Mouse (Mus musculus) adrenal gland, adult (tissue): ENCODE data around the gene Pde11a.
A peak's percentile ranks its signal among the peaks of the same experiment; 100 is the strongest.

Experiments used
- DNase-seq, 2 experiments: peaks; one replicate each; pipeline ENCODE4 v3.0.0; 2022 to 2023; ENCODE audit warnings: low spot score in 1 of 2; ENCODE audit not compliant: inconsistent age in 2 of 2

The Pde11a gene

DNA sequence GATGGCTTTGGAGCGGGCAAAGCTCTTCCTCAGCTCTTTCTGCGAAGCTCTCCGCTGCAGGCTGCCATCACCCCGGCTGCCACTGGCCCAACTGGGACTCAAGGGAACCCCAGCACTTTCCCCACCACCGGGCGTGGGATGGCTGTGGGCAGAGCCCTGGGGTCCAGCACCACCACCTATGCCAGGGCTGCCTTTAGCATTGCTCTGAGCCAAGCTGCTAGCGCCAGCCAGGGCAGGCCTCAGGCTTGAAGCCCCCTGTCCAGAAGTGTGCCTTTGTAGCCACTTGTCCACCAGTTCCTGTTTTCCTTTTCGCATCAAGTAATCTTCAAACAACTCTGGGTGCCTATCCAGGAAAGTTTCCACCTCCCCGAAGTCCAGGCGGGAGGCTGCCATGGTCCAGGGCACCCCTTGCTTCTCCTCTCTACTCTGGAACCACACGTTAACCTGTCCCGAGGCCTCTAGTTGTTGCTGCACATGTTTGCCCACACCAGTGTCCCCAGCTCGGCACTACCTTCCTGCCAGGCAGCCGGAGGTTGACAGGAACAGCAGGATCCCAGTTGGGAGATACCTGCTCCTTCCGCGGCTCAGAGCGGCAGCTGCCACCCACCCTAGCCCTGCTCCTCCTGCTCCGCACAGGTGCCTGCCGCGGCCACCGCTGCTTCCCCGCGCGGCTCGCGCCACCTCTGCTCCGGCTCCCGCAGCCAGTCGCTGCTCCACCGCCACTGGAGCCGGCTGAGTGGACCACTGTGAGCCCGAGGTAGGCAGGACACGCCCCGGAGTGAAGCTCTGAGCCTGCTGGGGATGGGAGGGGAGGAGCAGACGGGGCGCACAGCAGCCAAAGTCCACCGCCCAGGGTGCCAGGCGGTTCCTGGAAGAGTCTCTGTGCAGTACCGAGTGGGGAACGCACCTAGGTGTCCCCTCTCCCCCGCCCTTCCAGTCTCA lies at the start of gene Pde11a:
Pde11a (minus strand) TSS at position 560 of the 942 bp plus-strand sequence.
- DNase-seq: peak; percentile 14 to 54

DNA sequence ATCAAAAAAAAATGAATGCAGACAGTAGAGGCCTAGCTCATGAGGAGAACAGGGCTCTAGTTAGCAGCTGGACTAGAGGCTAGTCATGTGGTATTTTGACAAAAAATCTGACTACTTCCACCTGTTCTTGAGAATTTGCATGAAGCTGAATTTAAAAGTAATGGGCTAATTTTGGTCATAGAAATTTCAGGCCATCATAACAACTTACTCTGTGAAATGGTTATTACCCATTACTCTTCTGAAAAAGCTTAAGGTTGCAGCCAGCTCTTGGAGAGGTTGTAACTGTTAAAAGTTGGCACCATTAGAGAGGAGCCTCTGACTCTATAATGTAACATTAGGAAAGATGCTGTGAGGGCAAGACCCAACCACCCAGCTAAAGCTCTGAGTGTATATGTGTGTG lies 48.0 kb upstream of the Pde11a start:
- DNase-seq: no peak

DNA sequence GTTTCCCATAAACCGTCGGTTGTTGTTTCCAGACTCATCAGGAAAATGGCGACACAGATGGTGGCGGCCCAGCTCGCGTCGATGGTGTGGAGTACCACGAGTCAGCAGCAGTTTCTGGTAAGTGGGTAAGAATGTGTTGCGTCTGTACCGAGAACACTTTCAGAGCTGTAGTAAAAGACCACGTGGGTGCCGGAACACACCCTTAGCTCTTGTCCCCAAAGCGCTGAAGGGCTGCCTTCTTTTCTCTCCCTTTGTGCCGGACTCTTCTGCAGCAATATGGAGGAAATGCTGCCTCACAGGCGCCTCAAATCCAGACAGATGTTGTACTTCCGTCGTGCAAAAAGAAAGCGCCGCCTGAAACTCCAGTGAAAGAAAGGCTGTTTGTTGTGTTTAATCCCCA lies 40.1 kb upstream of the Pde11a start:
- DNase-seq: no peak

DNA sequence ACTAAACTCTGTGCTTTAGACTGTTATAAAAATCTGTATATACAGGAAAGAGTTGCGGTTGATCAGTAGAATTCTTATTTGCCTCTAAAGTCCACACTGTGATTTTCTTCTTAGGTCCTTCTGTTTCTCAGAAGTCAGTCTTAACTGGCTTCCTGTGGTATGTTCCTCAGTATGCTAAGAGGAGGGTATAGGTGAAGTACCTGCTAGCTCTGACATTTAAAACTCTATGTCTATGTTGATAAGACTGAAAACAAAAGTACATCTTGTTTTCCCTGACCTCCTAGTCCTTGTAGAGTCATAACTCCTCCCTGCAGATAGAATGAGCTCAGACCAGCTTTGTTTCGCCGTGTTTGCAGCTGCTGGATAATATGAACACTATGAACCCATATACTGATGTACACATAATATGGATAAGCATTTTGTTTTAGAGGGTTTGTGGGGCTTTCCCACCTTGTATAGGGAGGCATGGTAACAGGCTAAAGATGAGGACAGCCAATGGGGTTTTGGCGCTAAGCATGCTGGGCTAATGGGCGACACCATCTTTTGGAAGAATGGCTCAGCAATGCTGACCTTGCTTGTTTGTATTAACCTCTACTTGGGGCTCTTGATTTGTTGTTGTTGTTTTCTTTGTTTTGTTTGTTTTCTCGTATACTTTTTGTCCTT lies 36.1 kb upstream of the Pde11a start:
- no peak for DNase-seq

DNA sequence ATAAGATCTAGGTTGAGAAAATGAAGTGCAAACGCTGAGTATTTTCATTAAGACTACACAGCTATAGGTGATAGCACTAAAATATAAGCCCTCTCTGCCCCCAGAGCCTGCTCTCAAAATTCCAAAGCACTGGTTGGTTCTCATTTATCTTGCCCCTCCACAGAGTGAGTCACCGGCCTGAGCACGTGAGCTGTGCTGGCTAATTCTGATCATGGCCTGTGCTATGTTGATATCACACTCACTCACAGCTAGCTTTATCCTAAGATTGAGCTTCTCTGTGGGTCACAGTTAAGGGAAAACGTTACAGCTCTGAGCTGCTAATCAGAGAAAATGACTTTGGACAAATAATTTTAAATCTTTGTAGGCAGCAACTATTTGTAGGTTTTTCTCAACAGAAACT lies 33.7 kb upstream of the Pde11a start:
- peak; percentile 52 to 75 for DNase-seq

DNA sequence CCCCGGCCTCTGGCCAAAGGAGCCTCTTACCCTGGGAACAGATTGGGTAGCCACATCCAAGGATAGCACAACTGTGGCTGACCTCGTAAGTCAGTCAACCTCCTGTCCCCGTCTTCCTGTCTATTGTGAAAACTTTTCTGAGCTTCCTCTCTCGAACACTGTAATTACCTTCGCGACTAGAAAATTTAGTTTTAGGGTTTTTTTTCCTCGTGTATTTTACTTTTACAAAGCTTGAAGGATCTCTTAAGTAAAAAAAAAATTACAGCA lies 32.0 kb upstream of the Pde11a start:
- no peak for DNase-seq

DNA sequence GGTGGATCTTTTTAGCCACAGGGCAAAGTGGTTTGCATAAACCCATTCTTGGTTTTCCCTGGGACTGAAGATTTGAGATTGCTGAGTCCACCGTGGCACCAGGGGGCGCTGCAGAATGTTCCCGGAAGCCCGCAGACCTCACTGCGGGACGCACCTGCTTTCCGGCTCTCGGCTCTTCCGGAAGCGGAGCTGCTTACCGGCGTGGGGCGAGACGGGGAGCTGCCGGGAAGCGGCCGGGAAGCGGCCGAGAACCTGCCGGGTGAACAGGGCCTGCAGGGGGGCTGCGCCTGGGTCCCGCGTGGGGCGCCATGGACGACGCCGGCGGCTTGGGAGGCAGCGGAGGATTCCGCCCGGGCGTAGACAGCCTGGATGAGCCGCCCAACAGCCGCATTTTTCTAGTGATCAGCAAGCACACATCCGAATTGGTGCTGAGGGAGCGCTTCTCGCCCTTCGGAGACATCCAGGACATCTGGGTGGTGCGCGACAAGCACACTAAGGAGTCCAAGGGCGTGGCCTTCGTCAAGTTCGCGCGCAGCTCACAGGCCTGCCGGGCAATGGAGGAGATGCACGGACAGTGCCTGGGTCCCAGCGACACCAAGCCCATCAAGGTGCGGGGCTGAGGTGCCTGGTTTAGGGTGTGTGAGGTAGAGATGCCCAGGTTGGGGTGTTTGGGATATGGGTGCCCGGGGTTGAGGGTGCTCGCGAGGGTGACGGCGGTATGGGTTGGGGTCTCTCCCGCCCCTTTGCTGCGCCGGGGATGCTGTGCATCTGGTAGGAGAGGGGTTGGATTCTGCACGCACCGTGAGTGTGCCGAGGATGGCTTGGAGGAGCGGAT lies 31.5 kb upstream of the Pde11a start, which contains the start of gene Rbm45:
Rbm45 (plus strand) TSS at position 164 of the 835 bp plus-strand sequence.
- peak; percentile 86 to 96 for DNase-seq

DNA sequence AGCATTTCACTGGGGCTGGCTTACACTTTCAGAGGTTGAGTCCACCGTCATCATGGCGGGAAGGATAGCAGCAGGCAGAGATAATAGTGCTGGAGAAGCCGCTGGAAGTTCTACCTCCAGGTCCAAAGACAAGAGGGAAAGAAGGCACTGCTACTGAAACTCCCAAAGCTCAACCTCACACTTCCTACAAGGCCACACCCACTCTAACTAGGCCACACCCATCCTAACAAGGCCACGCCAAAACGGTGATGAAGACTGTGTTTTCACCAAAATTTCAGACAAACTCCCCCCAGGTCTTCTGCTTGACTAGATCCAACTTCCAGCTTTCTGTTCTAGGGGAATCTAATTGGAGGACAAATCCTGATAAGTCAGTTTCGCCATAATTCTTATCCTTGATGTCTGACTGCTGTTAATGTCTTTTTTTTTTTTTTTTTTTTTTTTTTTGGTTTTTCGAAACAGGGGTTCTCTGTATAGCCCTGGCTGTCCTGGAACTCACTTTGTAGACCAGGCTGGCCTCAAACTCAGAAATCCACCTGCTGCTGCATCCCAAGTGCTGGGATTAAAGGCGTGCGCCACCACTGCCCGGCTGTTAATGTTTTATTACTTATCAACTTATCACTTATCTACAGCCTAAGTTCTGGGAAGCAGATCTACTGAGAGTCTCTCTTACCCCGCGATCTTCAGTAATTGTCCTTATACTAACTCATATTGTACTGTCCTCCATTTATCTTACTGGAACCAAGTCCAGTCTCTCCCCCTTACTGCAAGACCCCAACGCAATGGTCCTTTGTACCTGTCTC lies 30.5 kb upstream of the Pde11a start:
- no peak for DNase-seq

DNA sequence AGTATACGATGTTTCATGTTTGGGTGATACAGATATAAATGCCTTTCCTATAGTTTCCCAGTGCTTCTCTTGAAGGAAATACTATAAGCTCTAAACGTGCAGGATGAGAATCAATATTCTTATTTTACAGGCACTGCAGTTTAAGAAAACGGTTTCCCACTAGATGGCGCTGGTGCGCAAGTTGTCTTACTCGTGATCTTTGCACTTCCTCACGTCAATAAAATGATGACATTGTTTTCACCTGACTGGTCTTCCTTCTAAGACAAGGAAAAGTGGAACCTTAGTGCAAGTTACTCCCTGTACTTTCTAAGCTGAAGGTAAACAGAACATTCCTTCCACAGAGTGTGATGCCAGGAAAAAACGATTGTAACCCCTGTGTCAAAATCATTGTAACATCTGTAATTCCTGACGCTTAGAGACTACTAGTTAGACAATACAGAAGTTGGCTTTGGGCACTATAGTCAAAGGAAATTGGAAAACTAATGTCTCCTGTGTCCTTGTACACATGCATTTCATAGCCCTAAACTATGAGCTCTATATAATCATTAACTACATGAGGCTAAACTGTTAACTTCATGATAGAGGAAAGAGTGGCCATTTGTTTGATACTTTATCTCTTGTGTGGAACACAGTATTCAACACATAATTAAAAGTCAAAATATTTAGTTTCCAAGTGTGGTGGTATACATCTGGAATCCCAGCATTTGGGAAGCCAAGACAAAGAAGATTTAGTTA lies 28.8 kb upstream of the Pde11a start:
- peak; percentile 73 to 91 for DNase-seq

DNA sequence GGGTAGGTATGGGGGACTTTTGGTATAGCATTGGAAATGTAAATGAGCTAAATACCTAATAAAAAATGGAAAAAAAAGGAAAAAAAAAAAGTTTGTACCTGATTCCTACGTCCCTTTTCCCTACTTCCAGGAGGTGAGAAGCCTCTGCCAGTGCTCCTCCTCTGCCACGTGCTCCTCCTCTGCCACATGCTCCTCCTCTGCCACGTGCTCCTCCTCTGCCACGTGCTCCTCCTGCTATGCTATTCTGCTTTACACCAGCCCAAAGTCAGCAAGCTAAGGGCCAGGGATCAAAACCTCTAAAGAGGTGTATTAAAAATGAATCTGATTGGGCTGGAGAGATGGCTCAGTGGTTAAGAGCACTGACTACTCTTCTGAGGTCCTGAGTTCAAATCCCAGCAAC lies 27.2 kb upstream of the Pde11a start:
- no peak for DNase-seq

DNA sequence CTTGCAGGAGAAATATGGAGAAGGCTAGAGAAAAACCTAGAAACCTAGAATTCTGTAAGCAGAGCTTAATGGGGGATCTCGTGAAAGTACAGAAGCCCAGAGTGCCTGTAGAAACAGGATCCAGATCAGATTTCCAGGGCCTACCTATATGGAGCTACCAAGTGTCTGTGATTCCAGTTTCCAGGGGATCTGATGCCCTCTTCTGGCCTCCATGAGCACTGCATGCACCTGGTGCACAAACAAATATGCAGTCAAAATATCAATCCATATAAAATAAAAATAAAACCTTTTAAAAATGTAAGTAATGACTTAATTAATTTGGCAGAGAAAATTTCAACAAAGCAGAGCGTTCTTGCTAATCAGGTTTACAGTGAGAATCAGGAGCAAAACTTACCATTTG lies 23.5 kb upstream of the Pde11a start:
- no peak for DNase-seq

DNA sequence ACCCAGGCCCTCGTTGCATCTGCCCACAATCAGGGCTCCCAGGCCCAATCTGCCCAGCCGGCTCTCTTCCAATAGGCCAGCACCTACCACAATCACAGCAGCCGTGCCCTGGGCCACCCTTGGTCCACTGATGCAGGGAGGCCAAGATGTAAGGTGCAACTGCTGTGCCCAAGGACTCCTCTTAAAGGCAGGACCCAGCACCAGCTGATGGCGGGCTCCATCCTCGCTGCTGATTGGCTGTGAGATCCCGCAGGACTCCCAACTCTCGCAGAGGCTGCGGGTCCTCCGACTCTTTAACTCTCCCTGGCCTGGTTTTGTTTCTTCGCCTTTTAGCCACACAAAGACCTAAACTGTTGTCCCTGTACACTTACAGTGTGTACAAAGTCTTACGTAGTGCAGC lies 21.7 kb upstream of the Pde11a start, which contains the start of gene Cyct:
Cyct (minus strand) TSS at position 225 of the 400 bp plus-strand sequence.
- DNase-seq: no peak

DNA sequence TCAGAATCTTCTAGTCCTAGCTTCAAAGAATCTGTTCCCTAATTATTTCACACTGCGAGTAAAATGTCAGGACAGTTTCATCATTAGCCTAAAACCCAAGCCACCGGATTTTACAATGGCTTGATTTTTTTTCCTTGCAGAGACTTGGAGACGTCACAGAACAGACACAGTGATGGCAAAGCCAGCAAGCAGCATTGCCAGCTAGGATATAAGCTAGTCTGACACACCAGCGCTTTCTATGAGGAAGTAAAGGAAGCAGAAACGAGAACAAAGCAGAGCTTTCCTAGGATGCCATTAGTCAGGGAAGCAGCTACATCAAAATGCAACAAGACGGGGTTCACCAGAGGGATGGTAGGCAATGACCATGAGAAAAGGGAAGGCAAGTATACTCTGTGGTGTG lies 9.3 kb upstream of the Pde11a start:
- DNase-seq: no peak

DNA sequence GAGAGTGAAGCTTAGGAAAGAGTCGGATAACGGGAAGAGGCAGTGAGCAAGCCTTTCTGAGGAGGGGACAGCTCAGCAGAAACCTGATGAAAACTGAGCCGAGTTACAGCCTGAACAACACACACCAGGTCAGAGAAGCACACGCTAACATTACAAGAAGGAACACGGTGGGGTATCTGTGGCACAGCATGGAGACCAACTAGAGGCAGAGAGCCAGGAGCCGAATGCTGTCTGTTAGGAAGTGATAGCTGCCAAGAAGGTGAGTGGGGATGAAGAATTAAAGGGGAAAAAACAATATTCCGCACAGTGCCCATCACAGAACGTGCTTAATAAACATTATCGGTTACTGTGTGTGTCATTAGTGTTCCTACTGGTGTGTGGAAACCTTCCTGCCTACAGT lies 3.6 kb upstream of the Pde11a start:
- DNase-seq: no peak

DNA sequence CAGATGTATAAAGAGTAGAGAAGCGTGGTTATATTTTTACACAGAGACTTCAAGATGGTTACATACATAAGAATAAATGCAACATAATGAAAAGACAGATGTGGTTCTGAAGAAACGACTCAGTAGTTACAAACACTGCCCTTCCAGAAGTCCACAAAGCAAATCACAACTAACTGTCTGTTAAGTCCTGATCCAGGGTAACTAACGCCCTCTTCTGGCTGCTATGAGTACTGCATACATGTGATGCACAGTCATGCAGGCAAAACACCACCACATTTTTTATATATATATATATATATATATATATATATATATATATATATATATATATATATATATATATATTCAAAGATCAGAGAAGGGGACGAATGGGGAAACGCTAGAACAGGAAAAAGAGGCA lies 4.0 kb downstream of the Pde11a start:
- DNase-seq: no peak

DNA sequence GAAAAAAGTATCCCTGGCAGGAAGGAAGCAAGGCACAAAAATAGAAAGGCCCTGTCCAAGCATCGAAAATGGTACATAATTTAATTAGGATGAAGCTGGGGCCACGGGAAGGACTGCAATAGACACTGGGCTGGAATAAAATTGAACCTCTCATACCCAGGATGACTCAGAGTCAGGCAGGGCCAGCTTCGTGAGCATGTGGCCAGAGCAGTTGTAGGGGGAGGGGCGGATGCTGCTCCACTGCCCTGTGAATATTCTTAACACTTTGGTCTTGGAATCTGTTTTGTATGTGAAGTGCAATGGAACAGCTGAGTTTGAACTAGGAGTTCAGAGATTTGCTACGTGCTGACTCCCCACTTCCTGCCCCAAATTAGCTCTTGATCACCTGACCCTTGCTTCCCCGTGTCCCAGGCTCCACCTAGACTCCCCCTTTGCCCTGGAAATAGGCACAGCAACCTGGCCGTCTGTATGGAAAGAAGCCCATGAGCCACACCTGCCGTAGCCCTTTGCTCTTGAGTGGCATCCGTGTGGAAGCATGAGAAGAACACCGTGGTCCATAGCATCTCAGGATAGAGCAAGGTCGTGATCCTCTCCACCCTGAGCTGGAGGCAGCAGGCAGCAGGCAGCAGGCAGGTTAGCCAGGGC lies 6.3 kb downstream of the Pde11a start:
- no peak for DNase-seq

DNA sequence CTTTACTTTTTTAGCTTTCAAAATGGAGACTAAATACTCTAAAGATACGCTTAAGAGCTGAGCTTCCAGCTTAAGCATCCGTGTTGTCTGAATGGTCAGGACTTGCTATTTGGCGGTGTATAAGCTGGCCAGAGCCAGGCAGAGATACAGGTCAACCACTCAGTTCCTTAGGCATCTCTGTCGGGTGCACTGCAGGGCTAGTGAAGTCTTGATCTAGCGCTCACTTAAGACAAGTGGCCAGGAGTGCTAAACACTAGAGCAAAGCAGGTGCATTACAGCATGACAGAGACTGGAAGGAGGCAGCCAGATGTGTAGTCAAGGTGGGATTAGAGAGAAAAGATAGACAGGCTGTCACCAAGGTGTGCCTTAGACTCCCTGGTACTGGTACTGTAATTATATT lies 8.5 kb downstream of the Pde11a start:
- no peak for DNase-seq

DNA sequence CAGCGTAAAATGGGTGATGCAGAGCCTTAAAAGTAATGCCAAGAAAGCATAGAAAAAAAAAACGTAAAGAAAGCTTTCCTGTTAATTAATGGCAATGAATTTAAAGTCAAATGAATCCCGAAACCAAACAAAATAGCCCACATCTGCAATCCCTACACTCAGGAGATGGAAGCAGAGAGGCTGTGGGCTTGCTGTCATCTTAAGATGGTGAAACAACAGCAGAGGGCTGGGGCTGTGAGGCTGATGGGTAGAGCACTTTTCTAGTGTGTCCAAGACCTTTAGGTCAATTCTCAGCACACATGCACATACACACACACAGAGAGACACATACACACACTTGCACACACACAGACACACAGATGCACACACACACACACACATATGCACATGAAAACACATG lies 12.4 kb downstream of the Pde11a start:
- no peak for DNase-seq

DNA sequence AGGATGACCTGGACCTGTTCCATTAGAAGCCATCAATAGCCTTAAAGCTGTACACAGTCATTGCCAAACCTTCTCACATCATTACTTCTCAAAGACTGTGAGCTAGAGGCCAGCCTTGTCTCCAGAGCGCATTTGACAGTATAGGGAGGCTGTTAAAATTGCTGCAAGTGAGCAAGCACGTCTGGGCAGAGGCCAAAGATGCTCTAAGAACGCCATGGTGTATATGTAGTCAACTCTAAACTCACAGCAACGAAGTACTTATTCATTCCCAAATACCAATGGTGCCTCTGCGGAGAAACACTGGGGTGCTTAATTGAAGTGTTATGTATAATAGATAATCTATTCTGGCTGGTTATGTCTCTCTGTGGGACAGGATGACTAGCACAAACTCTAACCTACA lies 14.1 kb downstream of the Pde11a start:
- DNase-seq: no peak
